Mouse (Mus musculus) gastrocnemius, postnatal 25 days (tissue): ENCODE results near the gene Nup153. TPM values are rescaled to one million over a fixed set of nuclear protein-coding genes. Genes with fewer than 3 reads are reported as not detected.

Source experiments
- DNase-seq: peaks from one replicate; pipeline ENCODE4 v3.0.0; 2022
- total RNA-seq, 2 experiments: library from RNA; stranded (reverse); gene quantifications; 1 replicate in 1 of 2; 2 replicates in 1 of 2; pipeline ENCODE4 v1.2.3; 2021

Nup153 gene
- total RNA-seq, 2 experiments from 2014 or later: 31.3 to 40.2 TPM

GRCm38 (mm10) chr13:46728411-46728810 is 671 bp upstream of the Nup153 start:
- DNase-seq: no peak

- peak; percentile 69 for DNase-seq
Measured at GRCm38 (mm10) chr13:46727038-46727836, 503 bp downstream of the Nup153 start.

DNA sequence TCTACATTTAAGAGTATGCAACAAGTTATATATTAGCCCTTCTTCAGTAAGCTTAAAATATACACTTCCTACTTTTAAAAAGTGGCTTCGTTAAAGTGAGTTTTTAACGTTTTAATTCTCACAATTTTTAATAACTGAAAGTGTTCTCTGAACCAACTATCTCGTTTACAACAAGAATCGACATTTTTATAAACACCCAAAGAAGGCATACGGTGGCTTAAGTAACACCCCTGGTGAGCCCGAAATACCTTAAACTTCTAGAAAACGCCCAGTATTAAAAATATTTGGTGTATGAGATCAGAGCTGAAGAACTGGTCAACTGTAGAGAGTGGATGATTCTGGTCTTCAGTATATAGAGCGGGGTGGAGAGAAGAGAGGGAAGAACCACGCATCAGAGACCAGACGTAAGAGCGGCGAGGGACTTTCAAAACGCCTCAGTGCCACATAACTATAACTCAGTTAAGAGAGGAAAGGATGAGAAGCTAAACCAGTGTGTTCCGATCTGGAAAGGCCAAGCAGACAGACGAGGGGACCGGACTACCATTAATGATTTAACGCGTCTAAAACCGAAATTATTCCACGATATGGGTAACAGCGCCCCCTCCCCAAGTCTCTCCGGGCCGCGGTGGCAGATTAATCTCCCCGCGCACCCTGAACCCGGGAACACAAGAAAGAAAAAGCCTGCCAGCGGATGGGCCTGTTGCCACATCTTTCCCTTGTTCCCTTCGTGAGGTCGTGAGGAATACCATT is 1.3 kb downstream of the Nup153 start:
- no peak for DNase-seq

DNA sequence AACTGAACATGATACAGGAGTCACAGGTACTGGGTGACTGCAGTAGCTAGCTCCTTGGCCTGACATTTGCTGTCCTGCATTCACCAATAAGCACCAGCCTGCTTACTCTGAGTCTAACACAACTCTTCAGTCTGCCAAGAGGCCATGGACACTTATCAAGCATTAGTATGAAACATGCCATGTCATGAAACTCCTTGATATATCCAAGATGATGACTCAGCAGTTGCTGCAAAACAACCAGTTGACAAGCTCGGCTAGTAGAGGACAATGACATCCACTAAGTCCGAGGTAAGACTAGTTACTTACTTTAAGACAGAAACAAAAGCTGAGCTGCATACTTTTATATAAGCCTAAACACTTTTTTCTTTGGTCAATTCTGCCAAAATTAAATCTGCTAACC is 2.5 kb downstream of the Nup153 start:
- no peak for DNase-seq

DNA sequence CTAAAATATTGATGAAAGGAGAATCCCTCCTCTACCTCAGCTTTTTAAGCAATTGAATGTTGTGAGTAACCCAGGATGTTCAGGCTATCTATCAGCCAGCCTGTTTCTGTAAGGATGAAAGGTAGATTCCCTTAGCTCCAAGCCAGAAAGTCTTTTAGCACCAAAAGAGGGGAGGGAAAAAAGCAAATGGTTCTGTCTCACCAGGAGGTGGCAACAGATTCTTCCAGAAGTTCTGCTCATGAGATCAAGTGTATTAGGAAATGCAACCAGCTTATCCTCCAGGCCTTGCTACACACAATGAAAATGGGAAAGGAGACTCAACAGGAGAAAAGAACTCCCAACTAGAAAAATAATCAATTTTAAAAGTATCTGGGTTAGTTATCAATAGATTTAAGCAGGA is 3.4 kb downstream of the Nup153 start:
- DNase-seq: no peak

GRCm38 (mm10) chr13:46721009-46721408 is 6.7 kb downstream of the Nup153 start:
- DNase-seq: no peak

DNA sequence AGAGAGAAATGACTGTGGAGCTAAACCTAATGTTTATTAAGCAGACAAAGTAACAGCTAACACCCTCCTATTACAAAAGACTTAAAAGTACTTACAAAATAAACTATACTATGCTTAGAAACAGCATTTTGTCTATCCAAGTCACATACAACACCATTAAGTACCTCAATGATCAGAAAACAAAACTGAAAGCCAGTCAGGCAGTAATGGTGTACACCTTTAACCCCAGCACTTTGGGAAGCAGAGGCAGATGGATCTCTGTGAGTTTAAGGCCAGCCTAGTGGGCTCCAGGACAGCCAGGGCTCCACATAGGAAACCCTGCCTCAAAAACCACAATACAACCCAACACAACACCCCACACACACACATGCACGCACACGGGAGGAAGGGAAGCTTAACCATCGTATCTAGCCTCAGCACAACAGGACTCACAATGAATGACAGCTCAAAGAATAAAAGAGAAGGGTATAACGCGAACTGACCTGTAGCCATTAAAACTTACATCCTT is 8.8 kb downstream of the Nup153 start:
- no peak for DNase-seq

- no peak for DNase-seq
Measured at GRCm38 (mm10) chr13:46715976-46716639, 11.6 kb downstream of the Nup153 start.

DNA sequence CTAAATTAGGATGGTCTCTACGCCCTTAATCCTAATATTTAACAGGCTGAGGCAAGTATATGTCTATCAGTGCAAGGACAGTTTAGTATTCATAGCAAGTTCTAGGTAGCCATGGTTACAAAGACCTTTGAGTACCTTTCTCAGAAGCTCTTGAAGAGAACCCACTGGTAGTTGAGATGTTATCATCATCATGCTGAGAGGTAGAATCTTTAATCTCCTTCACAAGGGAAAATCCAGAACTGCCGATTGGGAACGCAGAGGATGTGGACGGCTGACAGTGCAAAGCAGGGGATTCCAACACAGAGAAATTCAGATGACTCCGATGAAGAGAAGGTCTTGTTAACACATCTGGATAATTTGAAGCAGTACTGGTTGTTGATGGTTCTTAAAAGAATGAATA is 14.3 kb downstream of the Nup153 start:
- DNase-seq: no peak

DNA sequence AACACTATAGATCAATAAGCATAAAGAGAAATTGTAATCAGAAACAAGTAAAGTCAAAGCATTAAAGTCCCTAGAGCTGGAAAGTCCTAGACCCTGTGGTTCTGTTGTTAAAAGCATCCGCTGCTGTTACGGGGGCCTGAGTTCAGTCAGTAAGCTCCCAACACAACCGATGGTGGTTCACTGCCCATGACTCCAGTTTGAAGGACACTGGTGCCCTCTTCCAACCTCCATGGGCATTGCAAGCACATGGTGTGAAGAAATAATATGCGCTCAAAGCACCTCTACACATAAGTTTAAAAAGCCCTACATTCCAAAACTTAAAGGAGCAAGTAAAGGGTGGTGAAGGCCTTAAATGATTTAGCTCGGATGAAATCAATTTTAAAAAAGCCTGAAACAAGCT is 24.6 kb downstream of the Nup153 start:
- no peak for DNase-seq

DNA sequence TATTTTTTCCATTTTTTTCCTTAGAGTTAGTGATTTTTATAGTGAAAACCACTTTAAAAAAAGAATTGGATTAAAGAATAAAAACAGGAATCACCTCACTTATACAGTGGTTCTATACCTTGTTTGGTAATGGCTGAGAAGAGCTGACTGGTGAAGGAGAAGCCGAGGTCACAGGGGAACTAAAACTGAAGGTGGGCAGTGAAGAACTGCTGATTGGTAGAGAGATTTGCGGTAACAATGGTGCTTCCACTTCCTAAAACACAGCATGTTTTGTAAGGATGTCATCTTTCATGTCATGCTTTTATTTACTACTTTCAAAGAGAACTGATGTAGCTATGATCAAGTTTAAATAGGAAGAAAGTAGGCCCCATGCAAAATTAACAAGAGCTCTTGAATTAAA is 26.3 kb downstream of the Nup153 start:
- no peak for DNase-seq

GRCm38 (mm10) chr13:46699372-46699771 is 28.4 kb downstream of the Nup153 start:
- no peak for DNase-seq

DNA sequence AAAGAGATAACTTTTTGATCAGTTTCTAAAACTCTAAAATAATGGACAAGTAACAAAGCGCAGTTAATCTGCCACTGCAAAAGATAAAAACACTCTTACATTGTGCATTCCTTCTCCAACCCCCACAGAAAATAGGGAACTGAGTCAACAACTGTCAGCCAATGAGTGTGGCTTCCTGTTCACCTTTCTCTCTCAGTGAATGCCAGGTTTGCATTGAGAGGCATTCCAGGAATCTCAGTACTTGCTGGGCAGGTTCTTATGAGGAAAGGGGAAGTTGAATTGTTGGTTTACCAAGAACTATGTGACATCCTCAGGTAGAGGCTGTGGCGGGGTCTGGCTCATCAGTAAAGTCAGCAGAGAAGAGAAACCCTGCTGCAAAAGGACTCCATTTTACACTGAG is 31.0 kb downstream of the Nup153 start:
- no peak for DNase-seq

GRCm38 (mm10) chr13:46695932-46696331 is 31.8 kb downstream of the Nup153 start:
- DNase-seq: no peak

DNA sequence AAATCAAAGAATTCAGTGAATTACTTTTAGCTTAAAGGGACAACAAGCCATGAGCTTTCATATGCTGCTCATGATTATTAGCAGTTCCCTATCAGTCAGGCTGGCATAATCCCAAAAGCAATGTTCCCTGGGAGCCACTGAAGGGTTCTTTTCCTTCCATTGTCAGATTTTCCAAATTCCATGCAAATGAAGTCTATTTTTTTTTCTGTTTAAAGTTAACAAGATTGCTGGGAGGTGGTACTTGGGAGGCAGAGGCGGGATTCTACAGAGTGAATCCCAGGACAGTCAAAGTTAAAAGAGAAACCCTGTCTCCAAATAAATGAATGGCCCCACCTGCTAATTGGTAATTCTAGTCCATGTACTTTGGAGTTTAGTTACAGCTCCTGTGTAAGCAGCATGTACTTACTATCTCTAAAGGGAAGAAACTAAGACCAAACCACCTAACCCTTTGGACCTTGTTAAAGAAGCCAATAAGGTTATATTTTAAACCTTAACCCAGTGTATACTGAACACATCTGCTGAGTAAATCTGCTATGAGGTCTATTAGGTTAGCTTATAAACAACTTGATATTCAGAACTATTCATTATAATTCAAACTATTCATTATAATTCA is 32.3 kb downstream of the Nup153 start:
- no peak for DNase-seq

- no peak for DNase-seq
Measured at GRCm38 (mm10) chr13:46690559-46691241, 37.0 kb downstream of the Nup153 start.

DNA sequence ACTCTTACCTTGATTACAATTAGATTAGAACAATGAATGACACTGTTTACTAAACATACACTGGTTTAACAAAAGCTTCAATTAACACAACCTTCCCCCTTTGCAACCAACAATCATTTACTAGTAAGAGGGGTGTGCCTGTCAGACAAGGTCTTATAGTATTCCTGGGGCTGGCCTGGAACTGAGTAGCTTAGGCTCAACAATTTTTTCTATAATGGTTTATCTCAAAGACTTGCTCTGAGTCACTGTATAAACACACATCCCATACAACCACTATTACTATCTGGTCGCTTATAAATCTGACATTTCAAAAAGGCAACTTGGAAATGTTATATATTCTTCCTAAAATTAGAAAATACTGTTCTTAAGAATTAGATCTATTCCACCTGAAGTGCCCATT is 44.4 kb downstream of the Nup153 start:
- DNase-seq: no peak

DNA sequence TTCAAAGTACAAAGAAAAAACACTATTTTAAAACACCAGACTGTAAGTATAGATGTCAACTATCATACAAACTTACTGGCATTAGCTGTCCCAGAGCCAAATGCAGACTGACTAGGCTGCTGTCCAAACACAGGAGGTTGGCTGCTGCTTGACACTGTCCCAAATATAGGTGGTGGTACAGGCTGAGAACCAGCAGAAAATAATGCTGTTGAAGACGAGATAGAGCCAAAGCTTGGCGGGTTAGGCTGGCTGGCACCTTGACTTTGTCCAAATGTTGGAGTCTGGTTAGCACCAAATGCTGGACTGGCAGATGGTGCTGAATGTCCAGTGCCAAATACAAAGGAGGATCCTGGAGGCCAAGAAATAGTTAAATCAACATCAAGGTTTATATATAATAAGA is 44.8 kb downstream of the Nup153 start:
- DNase-seq: no peak

- no peak for DNase-seq
Measured at GRCm38 (mm10) chr13:46677721-46678120, 50.0 kb downstream of the Nup153 start.

- no peak for DNase-seq
Measured at GRCm38 (mm10) chr13:46674601-46675000, 53.1 kb downstream of the Nup153 start.

GRCm38 (mm10) chr13:46670514-46670913 is 57.2 kb downstream of the Nup153 start:
- no peak for DNase-seq
